Mouse (Mus musculus) stomach, postnatal 0 days (tissue): Measurements from ENCODE around the gene Coq7. TPM values are rescaled to one million over a fixed set of nuclear protein-coding genes. Genes with fewer than 3 reads are reported as not detected.

Experiments
- ATAC-seq: fragments of 200-750 bp; cut with Nextera tagmentation; 2 replicates; pipeline ENCODE4 v1.8.0; 2017; ENCODE audit not compliant: low FRiP score, low TSS enrichment
- DNase-seq: peaks from one replicate; pipeline ENCODE4 v3.0.0-alpha.2; 2016; ENCODE audit warnings: low spot score
- H3K27ac ChIP-seq: fragments of 300-500 bp; sonication (generic); replicated peaks from 2 replicates; pipeline ENCODE4 v1.5.1; 2014; ENCODE audit warnings: mild to moderate bottlenecking, control low read depth
- H3K27me3 ChIP-seq: fragments of 300-500 bp; sonication (generic); 2 replicates; pipeline ENCODE4 v1.6.1; 2014; ENCODE audit warnings: low read length; ENCODE audit not compliant: control insufficient read depth, insufficient read depth
- H3K36me3 ChIP-seq: fragments of 300-500 bp; sonication (generic); 2 replicates; pipeline ENCODE4 v1.6.1; 2014; ENCODE audit warnings: low read length, mixed read lengths; ENCODE audit not compliant: control insufficient read depth, insufficient read depth
- H3K4me1 ChIP-seq: fragments of 300-500 bp; sonication (generic); replicated peaks from 2 replicates; pipeline ENCODE4 v1.6.1; 2014; ENCODE audit warnings: antibody characterized with exemption; ENCODE audit not compliant: control insufficient read depth, insufficient read depth
- H3K4me2 ChIP-seq: fragments of 300-500 bp; sonication (generic); replicated peaks from 2 replicates; pipeline ENCODE4 v1.6.1; 2014; ENCODE audit warnings: low read depth, mild to moderate bottlenecking, control low read depth, moderate library complexity
- H3K4me3 ChIP-seq: fragments of 300-500 bp; sonication (generic); 2 replicates; pipeline ENCODE4 v1.5.1; 2014; ENCODE audit warnings: low read depth, low read length, control low read depth
- H3K9ac ChIP-seq: fragments of 300-500 bp; sonication (generic); 2 replicates; pipeline ENCODE4 v1.6.1; 2014; ENCODE audit warnings: mild to moderate bottlenecking, low read length, control low read depth, mixed read lengths
- H3K9me3 ChIP-seq: fragments of 300-500 bp; sonication (generic); 2 replicates; pipeline ENCODE4 v1.6.1; 2016; ENCODE audit warnings: low read length; ENCODE audit not compliant: control insufficient read depth
- CTCF ChIP-seq: IDR thresholded peaks from 2 replicates; pipeline ENCODE4 v1.5.1; 2016; ENCODE audit warnings: antibody characterized with exemption, low read depth, mild to moderate bottlenecking, moderate library complexity
- EP300 ChIP-seq: optimal IDR thresholded peaks from 2 replicates; pipeline ENCODE3; 2016; ENCODE audit warnings: antibody characterized with exemption
- WGBS: fragments of 180-500 bp; shearing (Covaris S2); extraction: QIAGEN DNeasy Blood & Tissue Kit; methylation state at CpG from one replicate; pipeline ENCODE4 v1.1.7; 2014; 5-methylcytosine and 5-hydroxymethylcytosine counted together
- polyA plus RNA-seq: library from polyadenylated mRNA; unstranded; fragments of >200 nt; fragmentation: Nextera tagmentation; extraction: Ambion mirVana; gene quantifications from 2 replicates; pipeline ENCODE4 v1.2.1, GENCODE M21; 2015

The Coq7 gene
- polyA plus RNA-seq, 1 experiment from 2014 or later: 83.6 TPM

DNA sequence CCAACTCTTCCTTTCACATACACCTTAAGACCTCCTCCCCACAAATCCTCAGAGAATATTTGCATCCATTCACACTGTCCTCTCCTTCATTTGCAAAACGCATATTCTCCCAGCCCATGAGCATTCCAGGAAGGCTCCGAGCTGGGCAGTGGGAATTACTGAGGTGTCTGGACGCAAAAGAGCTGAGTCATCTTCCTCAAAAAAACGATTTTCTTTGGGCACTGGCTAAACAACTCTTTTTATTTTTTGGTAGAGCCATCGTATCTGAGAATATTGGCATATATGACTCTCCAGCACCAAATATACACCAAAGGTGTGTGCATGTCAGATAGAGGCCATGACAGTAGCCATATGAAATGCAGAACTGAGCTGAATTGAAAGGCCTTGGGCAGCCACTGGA lies 46.2 kb downstream of the Coq7 start:
- no peaks in the 10 kb centered on the region for H3K9me3 ChIP-seq
- no peak overlapping the region for H3K4me2 ChIP-seq
- WGBS: 57% methylated on average over 5 of the region's 5 CpGs
- no peak overlapping the region for H3K27ac ChIP-seq
- peaks cover 6% of the 10 kb centered on the region for H3K4me1 ChIP-seq
- H3K36me3 ChIP-seq: peaks cover 4% of the 10 kb centered on the region
- DNase-seq: no peak
- H3K9ac ChIP-seq: no peak overlapping the region
- H3K4me3 ChIP-seq: no peak overlapping the region
- ATAC-seq: no peak
- TF ChIP-seq EP300: no peak
- no peak for TF ChIP-seq CTCF
- H3K27me3 ChIP-seq: no peaks in the 10 kb centered on the region

GRCm38 (mm10) chr7:118483996-118484395 lies 49.2 kb downstream of the Coq7 start:
- H3K27me3 ChIP-seq: no peaks in the 10 kb centered on the region

GRCm38 (mm10) chr7:118482001-118482400 lies 51.2 kb downstream of the Coq7 start:
- DNase-seq (no peak), ATAC-seq (no peak)
- Histone ChIP-seq H3K4me2 (no peak overlapping the region), H3K36me3 (no peaks in the 10 kb centered on the region; the same call in 1 of the 2 replicates), H3K9ac (no peak overlapping the region), H3K4me1 (peaks cover 2% of the 10 kb centered on the region), H3K27ac (no peak overlapping the region), H3K27me3 (no peaks in the 10 kb centered on the region), H3K4me3 (no peak overlapping the region), H3K9me3 (no peaks in the 10 kb centered on the region)
- TF ChIP-seq CTCF: no peak
- TF ChIP-seq EP300: no peak
- 80% methylated on average over 2 of the region's 2 CpGs for WGBS

More at GRCm38 (mm10) chr7:118483996-118484395, 49.2 kb downstream of the Coq7 start:
- 63% methylated on average over 1 of the region's 1 CpGs for WGBS
- ATAC-seq (no peak), DNase-seq (no peak)
- H3K4me3 ChIP-seq: no peak overlapping the region
- H3K36me3 ChIP-seq: no peaks in the 10 kb centered on the region; the same call in 1 of the 2 replicates
- H3K4me2 ChIP-seq: no peak overlapping the region
- no peaks in the 10 kb centered on the region for H3K9me3 ChIP-seq
- TF ChIP-seq CTCF: no peak
- no peak for TF ChIP-seq EP300
- H3K9ac ChIP-seq: no peak overlapping the region
- H3K4me1 ChIP-seq: peaks cover under 1% of the 10 kb centered on the region
- no peak overlapping the region for H3K27ac ChIP-seq

DNA sequence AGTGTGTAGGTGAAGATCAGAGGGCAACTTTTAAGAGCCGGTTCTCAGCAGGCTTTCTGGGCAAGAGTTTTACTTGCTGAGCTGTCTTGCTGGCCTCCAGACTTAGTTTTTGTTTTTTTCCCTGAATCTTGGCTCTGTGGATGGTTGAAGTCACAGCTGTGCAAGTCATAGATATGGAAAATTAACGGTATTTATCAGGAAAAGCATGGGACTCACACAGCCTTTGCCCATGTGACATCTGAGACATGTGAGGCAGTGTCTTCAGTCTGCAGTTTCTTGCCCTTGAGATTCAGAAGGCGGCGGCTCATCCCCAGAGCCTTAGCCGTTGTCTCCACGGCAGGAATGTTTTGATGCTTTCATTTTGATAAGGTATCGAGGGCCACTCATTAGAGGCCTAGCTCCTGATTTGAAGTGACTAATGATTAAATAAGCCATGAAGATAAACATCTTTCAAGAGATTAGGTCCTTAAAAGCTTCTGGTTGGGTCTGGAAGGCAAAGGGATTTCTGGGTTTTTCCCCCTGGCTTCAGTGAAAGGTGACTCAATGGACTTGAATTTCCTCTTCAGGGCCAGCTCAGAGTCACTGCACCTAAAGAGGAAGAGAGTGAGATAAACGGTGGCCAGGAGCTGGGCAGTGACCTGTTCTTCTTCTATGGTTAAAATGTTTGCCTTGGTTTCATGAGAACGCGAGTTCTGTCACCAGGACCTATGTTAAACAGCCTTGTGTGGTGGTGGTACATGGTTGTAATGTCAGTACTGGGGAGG lies 51.9 kb downstream of the Coq7 start:
- Histone ChIP-seq H3K4me1 (peaks cover 2% of the 10 kb centered on the region), H3K4me2 (no peak overlapping the region), H3K9me3 (no peaks in the 10 kb centered on the region), H3K9ac (no peak overlapping the region), H3K27ac (no peak overlapping the region), H3K27me3 (no peaks in the 10 kb centered on the region), H3K36me3 (no peaks in the 10 kb centered on the region; the same call in 1 of the 2 replicates), H3K4me3 (no peak overlapping the region)
- TF ChIP-seq CTCF: no peak
- TF ChIP-seq EP300: no peak
- WGBS: 58% methylated on average over 10 of the region's 10 CpGs
- DNase-seq: no peak
- ATAC-seq: no peak

DNA sequence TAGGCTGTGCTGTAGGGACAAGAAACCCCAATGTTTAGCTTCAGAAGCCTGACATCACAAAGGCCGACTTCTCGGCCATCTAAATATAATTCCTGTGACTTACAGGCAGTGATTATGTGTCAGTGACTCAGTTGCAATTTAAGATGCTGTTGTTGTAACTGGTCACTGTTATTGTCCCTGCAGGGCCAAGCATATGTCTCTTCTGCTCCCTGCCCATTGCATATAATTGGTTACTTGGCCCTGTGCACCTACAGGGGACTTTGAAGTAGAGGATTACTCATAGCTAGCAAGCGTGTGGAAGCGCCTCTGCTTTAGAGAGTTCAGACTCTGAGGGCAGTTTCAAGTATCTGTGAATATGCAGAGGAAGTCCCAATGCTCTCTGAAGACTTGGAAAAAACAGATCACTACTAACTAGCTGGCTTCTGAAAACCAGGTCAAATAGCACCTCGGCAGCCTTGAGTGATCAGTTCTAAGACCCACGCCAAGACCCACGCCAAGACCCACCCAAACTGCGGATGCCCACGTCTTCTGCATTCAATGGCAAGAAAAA lies 52.9 kb downstream of the Coq7 start:
- H3K36me3 ChIP-seq: no peaks in the 10 kb centered on the region; the same call in 1 of the 2 replicates

GRCm38 (mm10) chr7:118478835-118479312 lies 54.3 kb downstream of the Coq7 start:
- TF ChIP-seq EP300: no peak
- TF ChIP-seq CTCF: no peak
- H3K4me3 ChIP-seq: no peak overlapping the region
- H3K27me3 ChIP-seq: no peaks in the 10 kb centered on the region
- no peaks in the 10 kb centered on the region for H3K36me3 ChIP-seq
- ATAC-seq (peak; percentile 68; the same call in 1 of the 2 replicates), DNase-seq (no peak)
- peaks cover 2% of the 10 kb centered on the region for H3K4me1 ChIP-seq
- peak overlapping the region; percentile 61; the same call in 1 of the 2 replicates for H3K27ac ChIP-seq
- no peaks in the 10 kb centered on the region for H3K9me3 ChIP-seq
- no peak overlapping the region for H3K4me2 ChIP-seq
- 43% methylated on average over 3 of the region's 3 CpGs for WGBS
- H3K9ac ChIP-seq: no peak overlapping the region

More for the DNA sequence above, 52.9 kb downstream of the Coq7 start:
- H3K9ac ChIP-seq: no peak overlapping the region
- DNase-seq (no peak), ATAC-seq (no peak)
- H3K4me1 ChIP-seq: peaks cover 2% of the 10 kb centered on the region
- no peak overlapping the region for H3K4me2 ChIP-seq
- H3K9me3 ChIP-seq: no peaks in the 10 kb centered on the region
- TF ChIP-seq EP300: no peak
- 83% methylated on average over 9 of the region's 9 CpGs for WGBS
- H3K27me3 ChIP-seq: no peaks in the 10 kb centered on the region
- H3K27ac ChIP-seq: no peak overlapping the region
- no peak overlapping the region for H3K4me3 ChIP-seq
